Mouse (Mus musculus): ENCODE data around the gene Xpot.

GRCm38 (mm10) chr10:121550334-121550733 lies 75.8 kb downstream of the Xpot start:
- TF ChIP-seq POLR2A (IDR thresholded peaks at IDR 0.05; ENCODE audit: low read depth, low read length) (no peak), NRF1 (IDR thresholded peaks at IDR 0.05; ENCODE audit: low read depth, low read length) (no peak), CHD2 (IDR thresholded peaks at IDR 0.05; ENCODE audit: low read length) (no peak), ZKSCAN1 (IDR thresholded peaks at IDR 0.05; ENCODE audit: borderline replicate concordance, low read depth, low read length) (no peak), HCFC1 (IDR thresholded peaks at IDR 0.05; ENCODE audit: low read depth, low read length) (no peak), POLR2AphosphoS2 (IDR thresholded peaks at IDR 0.05; ENCODE audit: low read depth, low read length) (no peak), CTCF (conservative IDR thresholded peaks at IDR 0.05 in 1 of 2, IDR thresholded peaks at IDR 0.05 in 1 of 2; ENCODE audit: low read depth in 2 of 2, low read length in 2 of 2) (no peak), E2F4 (IDR thresholded peaks at IDR 0.05; ENCODE audit: insufficient replicate concordance, low read depth, low read length) (no peak), MAZ (IDR thresholded peaks at IDR 0.05; ENCODE audit: low read depth, low read length) (no peak), EP300 (IDR thresholded peaks at IDR 0.05; ENCODE audit: low read length) (no peak), TCF12 (IDR thresholded peaks at IDR 0.05; ENCODE audit: low read depth, low read length) (no peak)
